Mouse (Mus musculus): ENCODE measurements around the gene Zfp872.

GRCm38 (mm10) chr9:22213785-22214194, 25.9 kb downstream of the Zfp872 start:
- TF ChIP-seq CTCF (IDR thresholded peaks at IDR 0.05; ENCODE audit: low read depth, low read length) = no peak
- TF ChIP-seq POLR2A (IDR thresholded peaks at IDR 0.05; ENCODE audit: extremely low read depth, insufficient read depth, low read length) = no peak
